21 mouse cellular contexts compared by ENCODE assay signal in the genomic region with DNA sequence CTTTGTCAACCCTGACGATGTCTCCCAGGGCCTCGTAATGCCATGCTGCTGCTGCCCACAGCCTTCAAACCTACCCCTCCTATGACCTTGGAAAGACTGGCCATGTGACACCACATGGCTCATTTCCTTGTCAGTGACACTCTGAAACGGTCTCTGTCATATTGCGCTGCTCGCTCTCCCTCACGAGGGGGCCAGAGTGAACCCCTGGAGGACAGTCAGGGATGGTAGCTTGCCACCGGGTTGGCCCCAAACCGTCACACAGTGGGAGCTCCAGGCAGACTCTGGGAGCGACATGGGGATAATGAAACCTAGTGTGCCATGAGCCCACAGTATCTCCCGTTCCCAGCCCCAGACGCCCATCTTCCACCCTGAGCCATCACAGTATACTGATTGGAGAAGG.
A peak's percentile ranks its signal among the peaks of the same experiment; 100 is the strongest.
DNase-seq lines count a peak whose midpoint lies in the region; ATAC-seq and TF ChIP-seq lines count a peak whose summit lies in the region.
"Had no signal": no experiment of that assay in that cellular context is flagged by ENCODE, and none has a peak within 500 bp of the region (broad histone marks: within the 10 kb centered on the region; RNA-seq: fewer than 3 reads in every experiment).

No protein-coding gene starts in this region.

- no peaks in the 10 kb centered on the region for H3K36me3 ChIP-seq in forebrain, embryonic 10.5 days (replicated peaks)
- no peaks in the 10 kb centered on the region for H3K36me3 ChIP-seq in forebrain, postnatal 0 days (ENCODE audit: insufficient read depth)
- H3K36me3 ChIP-seq in kidney, embryonic 14.5 days (ENCODE audit: control insufficient read depth, insufficient read depth, low read length): no peaks in the 10 kb centered on the region
- no peaks in the 10 kb centered on the region for H3K36me3 ChIP-seq in kidney, adult 2 months (ENCODE audit: control insufficient read depth, insufficient read depth, low read length)
- no peaks in the 10 kb centered on the region for H3K36me3 ChIP-seq in limb, embryonic 10.5 days
- H3K36me3 ChIP-seq: embryonic facial prominence, embryonic 13.5 days; embryonic facial prominence, embryonic 15.5 days; forebrain, embryonic 15.5 days had no signal

- no peak overlapping the region for H3K4me3 ChIP-seq in forebrain, embryonic 10.5 days
- H3K4me3 ChIP-seq in forebrain, postnatal 0 days (ENCODE audit: low read depth, low read length): no peak overlapping the region
- H3K4me3 ChIP-seq in kidney, embryonic 14.5 days (ENCODE audit: low read length): no peak overlapping the region
- H3K4me3 ChIP-seq in kidney, adult 2 months (ENCODE audit: insufficient read depth, low read depth, low read length): no peak overlapping the region
- no peak overlapping the region for H3K4me3 ChIP-seq in limb, embryonic 10.5 days
- H3K4me3 ChIP-seq: embryonic facial prominence, embryonic 13.5 days; embryonic facial prominence, embryonic 15.5 days; erythroblast, embryonic 14.5 days; forebrain, embryonic 13.5 days; forebrain, embryonic 15.5 days had no signal

- no peak for DNase-seq in forebrain, embryonic 10.5 days (ENCODE audit: extremely low spot score, low spot score)
- DNase-seq in forebrain, postnatal 0 days: no peak
- DNase-seq in kidney, adult 2 months: no peak
- no peak for DNase-seq in limb, embryonic 10.5 days (ENCODE audit: low spot score)
- DNase-seq in layer of hippocampus, postnatal 36 days: no peak
- DNase-seq: adrenal gland, adult 2 months; adrenal gland, postnatal 10 days; adrenal gland, postnatal 25 days; cerebellum, adult 11 months; cerebellum, adult 18-20 months; cerebellum, adult 8-10 months; cerebellum, adult 9-11 months; cerebellum, postnatal 14 days; cerebellum, postnatal 36 days; embryo, embryonic 11 days had no signal

- H3K4me2 ChIP-seq in forebrain, postnatal 0 days (ENCODE audit: low read depth): no peak overlapping the region
- H3K4me2 ChIP-seq in kidney, embryonic 14.5 days (replicated peaks; ENCODE audit: low read depth, low read length): no peak overlapping the region
- H3K4me2 ChIP-seq: embryonic facial prominence, embryonic 13.5 days; embryonic facial prominence, embryonic 15.5 days; forebrain, embryonic 13.5 days; forebrain, embryonic 15.5 days had no signal

- no peaks in the 10 kb centered on the region for H3K9me3 ChIP-seq in forebrain, embryonic 10.5 days
- no peaks in the 10 kb centered on the region for H3K9me3 ChIP-seq in forebrain, postnatal 0 days (ENCODE audit: low read length)
- H3K9me3 ChIP-seq in kidney, embryonic 14.5 days (ENCODE audit: control insufficient read depth, low read length): no peaks in the 10 kb centered on the region
- H3K9me3 ChIP-seq in limb, embryonic 10.5 days (replicated peaks): no peaks in the 10 kb centered on the region
- H3K9me3 ChIP-seq: embryonic facial prominence, embryonic 13.5 days; embryonic facial prominence, embryonic 15.5 days; forebrain, embryonic 13.5 days; forebrain, embryonic 15.5 days had no signal

- H3K27ac ChIP-seq in forebrain, embryonic 10.5 days: peak overlapping the region; percentile 58; the same call in 1 of the 2 replicates
- H3K27ac ChIP-seq in forebrain, postnatal 0 days (ENCODE audit: low read depth, low read length): no peak overlapping the region
- H3K27ac ChIP-seq in kidney, embryonic 14.5 days (ENCODE audit: low read depth, low read length): no peak overlapping the region
- H3K27ac ChIP-seq in kidney, adult 2 months (ENCODE audit: insufficient read depth, low read depth, low read length): no peak overlapping the region
- H3K27ac ChIP-seq in limb, embryonic 10.5 days: peak overlapping the region; percentile 53
- H3K27ac ChIP-seq: embryonic facial prominence, embryonic 13.5 days; embryonic facial prominence, embryonic 15.5 days; forebrain, embryonic 13.5 days; forebrain, embryonic 15.5 days had no signal

- H3K27me3 ChIP-seq in forebrain, embryonic 10.5 days (ENCODE audit: poor library complexity, severe bottlenecking): peaks cover 53% of the 10 kb centered on the region
- H3K27me3 ChIP-seq in forebrain, postnatal 0 days (ENCODE audit: insufficient read depth, low read length): no peaks in the 10 kb centered on the region
- H3K27me3 ChIP-seq in kidney, embryonic 14.5 days (ENCODE audit: control insufficient read depth, insufficient read depth, low read length): peaks cover 19% of the 10 kb centered on the region
- H3K27me3 ChIP-seq in kidney, adult 2 months (replicated peaks; ENCODE audit: control insufficient read depth, insufficient read depth, low read length): no peaks in the 10 kb centered on the region
- peaks cover 13% of the 10 kb centered on the region for H3K27me3 ChIP-seq in limb, embryonic 10.5 days (ENCODE audit: low read depth, poor library complexity, severe bottlenecking)
- H3K27me3 ChIP-seq: forebrain, embryonic 15.5 days had no signal

- peaks cover 45% of the 10 kb centered on the region for H3K4me1 ChIP-seq in forebrain, embryonic 10.5 days
- H3K4me1 ChIP-seq in forebrain, postnatal 0 days (ENCODE audit: insufficient read depth): no peaks in the 10 kb centered on the region
- peaks cover 2% of the 10 kb centered on the region; the same call in 1 of the 2 replicates for H3K4me1 ChIP-seq in kidney, embryonic 14.5 days (ENCODE audit: control insufficient read depth, insufficient read depth, low read length)
- no peaks in the 10 kb centered on the region for H3K4me1 ChIP-seq in kidney, adult 2 months (ENCODE audit: control insufficient read depth, insufficient read depth, low read length)
- peaks cover 42% of the 10 kb centered on the region for H3K4me1 ChIP-seq in limb, embryonic 10.5 days

- no peak overlapping the region for H3K9ac ChIP-seq in forebrain, postnatal 0 days
- no peak overlapping the region for H3K9ac ChIP-seq in kidney, embryonic 14.5 days (ENCODE audit: low read depth, low read length)
- H3K9ac ChIP-seq: embryonic facial prominence, embryonic 13.5 days; embryonic facial prominence, embryonic 15.5 days; forebrain, embryonic 13.5 days; forebrain, embryonic 15.5 days had no signal

- 90% methylated on average over 11 of the region's 11 CpGs for WGBS in forebrain, embryonic 10.5 days
- 89% methylated on average over 11 of the region's 11 CpGs for WGBS in forebrain, postnatal 0 days
- 73% methylated on average over 11 of the region's 11 CpGs for WGBS in kidney, embryonic 14.5 days
- 70% methylated on average over 11 of the region's 11 CpGs for WGBS in kidney, adult 2 months
- 84% methylated on average over 11 of the region's 11 CpGs for WGBS in limb, embryonic 10.5 days

- TF ChIP-seq CTCF in forebrain, postnatal 0 days (IDR thresholded peaks at IDR 0.05; ENCODE audit: low read depth): no peak
- TF ChIP-seq CTCF in kidney, adult 2 months (conservative IDR thresholded peaks at IDR 0.05; ENCODE audit: insufficient read depth, insufficient read length, low read depth, low read length): no peak

- TF ChIP-seq POLR2A in kidney, adult 2 months (IDR thresholded peaks at IDR 0.05; ENCODE audit: low read depth, low read length): no peak

- no peak for ATAC-seq in forebrain, postnatal 0 days
- 0 out of 2 replicates have a peak, but pooled peaks have one; percentile 24 for ATAC-seq in kidney, embryonic 14.5 days (ENCODE audit: low FRiP score, low TSS enrichment)
- ATAC-seq: forebrain, embryonic 13.5 days; forebrain, embryonic 15.5 days had no signal

Comparison
In these comparisons a context has a peak if more than half of its experiments do, and no peak if none do; other contexts are left out.
1. H3K27ac ChIP-seq: peak in forebrain, embryonic 10.5 days (single experiment) and limb, embryonic 10.5 days (single experiment); none in forebrain, postnatal 0 days (single experiment), kidney, embryonic 14.5 days (single experiment) and kidney, adult 2 months (single experiment).